Mouse (Mus musculus) c-Kit-positive CD71-negative TER-119-negative erythroid progenitor cells, embryonic 14.5 days (primary cell): Measurements from ENCODE around the gene Hba-x.

ENCODE experiments used
- DNase-seq: peaks from one replicate; pipeline ENCODE4 v3.0.0-alpha.2; 2013; ENCODE audit warnings: low read depth

Gene Hba-x

DNA sequence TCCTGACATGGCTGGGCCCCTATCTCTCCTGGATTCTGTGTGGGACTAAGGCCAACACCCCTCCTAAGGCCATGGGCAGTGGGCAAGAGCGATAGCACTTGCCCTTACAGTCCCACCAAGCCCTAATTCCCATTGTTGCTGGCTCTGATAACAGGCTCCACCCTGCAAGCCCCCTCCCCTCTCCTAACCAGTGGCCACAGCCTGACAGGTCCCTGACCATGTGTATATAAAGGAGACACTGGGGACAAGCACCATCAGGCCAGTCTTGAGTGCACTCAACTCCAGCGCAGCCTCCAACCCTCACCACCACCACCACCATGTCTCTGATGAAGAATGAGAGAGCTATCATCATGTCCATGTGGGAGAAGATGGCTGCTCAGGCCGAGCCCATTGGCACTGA, at the start of gene Hba-x:
Gene Hba-x (plus strand): TSS at position 54 of the 400 bp plus-strand sequence.
- no peak for DNase-seq

- no peak for DNase-seq
Observed at GRCm38 (mm10) chr11:32227041-32227440, 49.2 kb upstream of the Hba-x start.

DNA sequence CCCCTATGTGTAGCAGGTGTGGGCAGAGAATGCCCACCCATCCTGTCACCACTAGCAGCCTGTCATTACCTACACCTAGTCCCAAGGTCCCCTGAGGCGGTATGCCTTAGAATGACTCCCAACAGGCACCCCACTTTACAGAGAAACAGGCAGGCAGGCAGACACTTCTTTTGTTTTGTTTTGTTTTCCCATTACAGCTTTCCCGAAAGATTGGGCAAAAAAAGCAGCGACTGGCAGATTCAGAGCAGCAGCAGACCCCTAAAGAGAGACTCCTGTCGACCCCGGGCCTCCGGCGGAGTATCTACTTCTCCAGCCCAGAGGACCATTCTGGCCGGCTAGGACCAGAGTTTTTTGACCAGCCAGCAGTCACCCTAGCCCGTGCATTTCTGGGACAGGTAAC, 48.6 kb upstream of the Hba-x start:
- no peak for DNase-seq

DNA sequence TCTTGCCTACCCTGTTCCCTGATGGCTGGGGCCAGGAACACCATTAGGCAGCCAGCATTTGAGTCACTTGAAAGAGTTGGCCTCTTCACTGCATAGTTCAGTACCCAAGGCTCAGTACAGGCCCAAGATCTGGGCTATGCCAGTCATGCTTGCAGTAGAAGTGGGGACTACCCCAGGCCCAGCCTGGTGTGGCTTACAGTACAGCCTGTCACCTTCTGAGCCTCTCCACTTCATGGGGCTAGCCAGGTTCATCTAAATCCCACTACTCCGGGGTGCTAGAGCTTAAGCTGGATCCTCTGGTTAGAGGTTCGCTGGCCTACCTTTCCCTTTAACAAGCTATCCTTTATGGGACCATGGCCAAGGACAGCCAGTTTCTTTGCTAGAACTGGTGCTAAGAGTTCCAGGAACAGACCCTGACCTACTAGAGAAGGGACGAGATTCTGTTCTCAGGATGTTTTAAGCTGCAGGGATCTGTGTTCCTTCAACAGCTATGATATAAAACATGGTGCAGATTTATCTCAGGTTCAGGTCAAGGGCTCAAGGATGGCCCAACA, 47.8 kb upstream of the Hba-x start:
- DNase-seq = no peak

DNA sequence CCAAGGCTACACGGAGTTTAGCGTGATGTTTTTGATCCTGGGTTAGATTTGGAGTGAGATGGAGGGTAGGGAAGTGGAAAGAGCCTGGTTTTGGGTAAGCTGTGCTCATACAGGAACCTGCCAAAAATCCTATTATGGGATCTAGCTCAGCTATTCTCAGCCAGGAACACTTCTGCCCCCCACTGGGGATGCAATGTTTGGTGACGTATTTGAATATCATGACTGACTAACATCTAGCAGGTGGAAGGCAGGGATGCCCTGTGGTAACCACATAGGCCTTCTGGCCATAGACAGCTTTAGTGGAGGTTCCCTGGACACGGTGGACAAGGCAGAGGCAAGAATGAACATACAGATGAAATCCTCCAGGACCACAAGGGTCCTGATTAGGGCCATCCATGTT, 46.0 kb upstream of the Hba-x start:
- no peak for DNase-seq

- no peak for DNase-seq
Observed at GRCm38 (mm10) chr11:32231125-32231524, 45.1 kb upstream of the Hba-x start.

- no peak for DNase-seq
Observed at GRCm38 (mm10) chr11:32232848-32233247, 43.4 kb upstream of the Hba-x start.

DNA sequence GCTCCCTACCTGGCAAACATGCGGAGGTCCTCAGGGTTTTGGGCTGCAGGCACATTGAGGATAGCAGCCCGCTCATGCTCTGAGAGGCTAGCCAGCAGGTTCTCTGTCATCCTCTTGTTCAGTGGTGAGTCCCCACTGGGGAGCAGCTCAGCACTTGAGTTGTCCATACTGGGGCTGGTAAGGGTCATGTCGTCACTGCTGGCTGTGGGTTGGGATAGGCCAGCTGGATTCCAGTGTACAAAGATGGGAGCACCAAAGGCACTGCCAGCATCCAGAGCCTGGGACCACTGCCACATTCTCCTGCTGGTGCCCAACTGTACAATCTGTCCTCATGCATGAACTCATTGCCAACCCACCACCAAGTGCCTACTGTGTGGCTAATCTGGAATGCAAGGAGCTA, 42.3 kb upstream of the Hba-x start:
- DNase-seq = no peak

- no peak for DNase-seq
Observed at GRCm38 (mm10) chr11:32234816-32235485, 41.2 kb upstream of the Hba-x start.

DNA sequence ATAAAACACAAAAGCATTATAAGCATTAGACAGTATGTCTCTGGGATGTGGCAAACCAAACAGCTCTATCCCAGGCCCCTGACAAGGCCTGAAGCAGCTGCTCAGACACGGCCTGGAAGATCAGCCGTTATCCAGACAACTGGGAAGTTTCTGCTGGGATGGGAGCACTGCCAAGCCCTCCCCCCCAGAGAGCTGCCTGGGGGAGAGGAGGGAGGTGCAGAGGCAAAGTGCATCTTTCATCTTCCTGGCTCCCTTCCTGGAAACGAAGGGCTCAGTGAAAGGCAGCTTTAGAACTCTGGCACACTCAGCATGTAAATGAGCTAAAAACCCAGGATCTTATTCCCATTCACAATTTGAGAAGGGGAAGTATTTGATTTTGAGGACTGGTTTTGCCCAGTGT, 40.6 kb upstream of the Hba-x start:
- DNase-seq = no peak

DNA sequence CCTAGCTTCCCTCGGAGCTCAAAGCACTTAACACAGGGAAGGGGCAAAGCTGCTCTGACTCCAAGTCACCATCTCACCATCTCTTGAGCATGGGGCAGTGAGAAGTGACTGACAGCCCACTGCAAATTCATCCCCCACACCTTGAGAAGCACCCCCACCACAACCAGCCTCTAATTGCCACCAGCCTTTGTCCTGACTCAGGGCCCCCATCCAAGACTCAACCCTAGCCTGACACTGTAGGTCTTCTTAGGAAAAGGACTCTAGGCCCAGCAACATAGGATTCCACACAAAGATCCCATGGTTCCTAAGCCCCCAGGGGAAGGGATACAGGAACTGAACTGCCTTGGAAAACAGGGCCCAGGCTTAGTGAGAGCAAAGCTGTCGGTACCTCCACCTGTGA, 40.1 kb upstream of the Hba-x start:
- no peak for DNase-seq

- DNase-seq = no peak
Observed at GRCm38 (mm10) chr11:32236712-32237410, 39.3 kb upstream of the Hba-x start.

DNA sequence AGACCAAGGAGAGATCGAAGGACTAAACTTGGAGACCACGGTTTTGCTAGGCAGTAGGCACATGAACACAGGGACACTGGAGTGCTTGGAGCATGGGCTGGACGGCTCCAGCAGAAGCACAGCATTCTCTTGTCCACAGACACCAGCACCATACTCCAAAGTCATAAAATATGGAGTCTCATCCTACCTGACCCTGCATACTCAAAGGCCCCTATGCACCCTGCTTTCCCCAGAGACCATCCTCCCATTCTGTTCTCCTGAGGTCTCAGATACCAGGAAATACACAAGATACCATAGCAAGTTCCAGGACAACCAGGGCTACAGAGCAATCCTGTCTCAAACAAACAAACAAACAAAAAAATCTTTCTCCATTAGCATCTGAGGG, 38.8 kb upstream of the Hba-x start:
- no peak for DNase-seq

DNA sequence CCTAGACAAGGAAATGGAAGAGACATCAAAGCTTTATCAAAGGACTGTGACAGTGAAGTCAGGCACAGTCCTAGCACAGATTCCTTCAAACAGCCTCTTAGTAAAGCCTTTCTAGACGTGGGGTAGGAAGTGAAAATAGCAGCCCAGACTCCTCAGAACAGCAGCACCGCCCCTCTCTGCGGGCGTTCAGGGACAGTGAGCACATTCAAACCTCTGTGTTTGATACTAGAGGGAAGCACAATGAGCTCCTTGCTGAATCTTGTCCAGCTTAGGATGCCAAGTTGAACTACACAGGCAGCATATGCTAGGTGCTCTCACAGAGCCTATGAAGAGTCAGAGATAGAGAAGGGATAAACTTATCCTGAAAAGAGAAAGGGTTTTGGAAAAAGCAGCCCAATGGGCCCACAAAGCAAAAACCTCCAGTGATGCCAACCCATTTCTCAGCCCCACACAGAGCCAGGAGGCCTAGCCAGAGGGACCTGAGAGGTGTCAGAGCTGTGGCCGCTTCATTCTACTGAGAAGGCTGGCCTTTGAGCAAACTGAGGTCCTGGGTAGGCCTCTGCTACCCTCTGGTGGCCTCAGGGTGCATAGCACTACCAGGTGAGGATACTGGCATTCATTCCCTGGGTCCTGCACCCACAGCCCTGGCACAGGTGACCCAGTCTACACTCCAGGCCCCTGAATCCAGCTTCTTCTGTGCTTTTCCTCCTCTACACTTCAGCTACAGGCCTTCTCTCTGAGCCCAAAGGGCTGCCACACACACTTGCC, 37.9 kb upstream of the Hba-x start:
- DNase-seq = no peak

- no peak for DNase-seq
Observed at GRCm38 (mm10) chr11:32241391-32241790, 34.8 kb upstream of the Hba-x start.

- DNase-seq = no peak
Observed at GRCm38 (mm10) chr11:32242209-32242608, 34.0 kb upstream of the Hba-x start.

GRCm38 (mm10) chr11:32243205-32243955, 32.8 kb upstream of the Hba-x start:
- DNase-seq = no peak

DNA sequence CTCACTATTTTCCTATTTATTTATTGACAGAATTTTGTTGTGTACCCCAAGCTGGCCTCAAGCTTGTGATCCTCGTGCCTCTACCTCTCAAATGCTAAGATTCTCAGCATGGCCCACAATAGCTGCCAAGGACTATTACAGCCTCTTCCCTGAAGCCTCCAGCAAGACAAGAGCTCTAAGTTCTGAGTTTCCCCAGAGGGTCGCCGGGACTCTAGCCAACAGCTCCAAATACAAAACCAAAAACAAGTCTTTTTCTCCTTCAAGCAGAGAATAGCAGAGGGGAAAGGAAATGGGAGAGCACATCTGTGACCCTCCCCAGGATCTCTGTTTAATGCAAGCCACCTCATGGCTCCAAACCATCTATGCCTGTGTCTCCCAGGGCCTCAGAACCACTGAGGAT, 32.1 kb upstream of the Hba-x start:
- DNase-seq = no peak

- DNase-seq = no peak
Observed at GRCm38 (mm10) chr11:32244617-32245016, 31.6 kb upstream of the Hba-x start.

GRCm38 (mm10) chr11:32245614-32246013, 30.6 kb upstream of the Hba-x start:
- DNase-seq = no peak

GRCm38 (mm10) chr11:32247068-32247467, 29.1 kb upstream of the Hba-x start:
- DNase-seq = no peak

DNA sequence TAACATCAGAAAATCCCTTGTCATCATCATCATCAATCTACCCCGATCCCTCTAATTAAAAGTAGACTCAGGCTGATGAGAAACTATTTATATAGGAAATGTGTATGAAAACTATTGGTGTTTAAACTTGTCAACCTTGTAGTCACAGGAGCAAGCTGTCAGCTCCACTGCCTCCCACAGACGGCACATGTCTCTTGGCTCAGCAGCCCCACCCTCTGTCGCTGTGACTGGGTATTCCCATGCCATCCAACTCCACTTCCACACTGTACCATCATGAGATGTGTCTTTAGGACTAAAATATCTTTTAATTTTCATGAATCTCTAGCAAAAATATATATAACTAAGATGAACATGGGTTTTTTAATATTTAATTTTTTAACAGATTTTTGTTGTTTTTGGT, 27.9 kb upstream of the Hba-x start:
- no peak for DNase-seq
